Comparison of ENCODE assay signal across 22 mouse cellular contexts in genomic region chr8:117174536-117174935, GRCm38 (mm10).
"Had no signal": no experiment of that assay in that cellular context is flagged by ENCODE, and none has a peak within 500 bp of the region (broad histone marks: within the 10 kb centered on the region; RNA-seq: fewer than 3 reads in every experiment).

No protein-coding gene starts in this region.

- H3K4me1 ChIP-seq: limb, embryonic 10.5 days; midbrain, embryonic 10.5 days had no signal

- ATAC-seq: inflammation-experienced regulatory T-cells, adult 6 months; intestine, embryonic 16.5 days; liver, embryonic 12.5 days; midbrain, embryonic 13.5 days; midbrain, embryonic 16.5 days had no signal

- H3K9ac ChIP-seq: limb, embryonic 13.5 days; liver, embryonic 12.5 days; liver, embryonic 15.5 days; lung, embryonic 15.5 days; midbrain, embryonic 13.5 days; neural tube, embryonic 13.5 days had no signal

- H3K9me3 ChIP-seq: limb, embryonic 10.5 days; limb, embryonic 13.5 days; liver, embryonic 12.5 days; liver, embryonic 15.5 days; lung, embryonic 15.5 days; megakaryocyte, embryonic 14.5 days; midbrain, embryonic 10.5 days; midbrain, embryonic 13.5 days; neural tube, embryonic 13.5 days had no signal

- H3K4me3 ChIP-seq: limb, embryonic 10.5 days; limb, embryonic 13.5 days; liver, embryonic 12.5 days; liver, embryonic 15.5 days; lung, embryonic 15.5 days; megakaryocyte, embryonic 14.5 days; midbrain, embryonic 10.5 days; midbrain, embryonic 13.5 days; myocyte; neural tube, embryonic 13.5 days had no signal

- H3K27me3 ChIP-seq: limb, embryonic 13.5 days; liver, embryonic 12.5 days; liver, embryonic 15.5 days; lung, embryonic 15.5 days; megakaryocyte, embryonic 14.5 days; midbrain, embryonic 13.5 days; neural tube, embryonic 13.5 days had no signal

- H3K27ac ChIP-seq: limb, embryonic 10.5 days; limb, embryonic 13.5 days; liver, embryonic 12.5 days; liver, embryonic 15.5 days; lung, embryonic 15.5 days; midbrain, embryonic 10.5 days; midbrain, embryonic 13.5 days; neural tube, embryonic 13.5 days had no signal

- H3K4me2 ChIP-seq: limb, embryonic 13.5 days; liver, embryonic 12.5 days; liver, embryonic 15.5 days; lung, embryonic 15.5 days; midbrain, embryonic 13.5 days; neural tube, embryonic 13.5 days had no signal

- H3K36me3 ChIP-seq: liver, embryonic 15.5 days; lung, embryonic 15.5 days had no signal

- DNase-seq: kidney, adult 18-20 months; kidney, adult 9 months; kidney, postnatal 14 days; kidney, postnatal 4 days; liver; retina, postnatal 1 day; thymus, adult 18-20 months; thymus, postnatal 14 days; thymus, postnatal 4 days had no signal
